6 mouse cellular contexts compared by ENCODE assay signal in the genomic region with DNA sequence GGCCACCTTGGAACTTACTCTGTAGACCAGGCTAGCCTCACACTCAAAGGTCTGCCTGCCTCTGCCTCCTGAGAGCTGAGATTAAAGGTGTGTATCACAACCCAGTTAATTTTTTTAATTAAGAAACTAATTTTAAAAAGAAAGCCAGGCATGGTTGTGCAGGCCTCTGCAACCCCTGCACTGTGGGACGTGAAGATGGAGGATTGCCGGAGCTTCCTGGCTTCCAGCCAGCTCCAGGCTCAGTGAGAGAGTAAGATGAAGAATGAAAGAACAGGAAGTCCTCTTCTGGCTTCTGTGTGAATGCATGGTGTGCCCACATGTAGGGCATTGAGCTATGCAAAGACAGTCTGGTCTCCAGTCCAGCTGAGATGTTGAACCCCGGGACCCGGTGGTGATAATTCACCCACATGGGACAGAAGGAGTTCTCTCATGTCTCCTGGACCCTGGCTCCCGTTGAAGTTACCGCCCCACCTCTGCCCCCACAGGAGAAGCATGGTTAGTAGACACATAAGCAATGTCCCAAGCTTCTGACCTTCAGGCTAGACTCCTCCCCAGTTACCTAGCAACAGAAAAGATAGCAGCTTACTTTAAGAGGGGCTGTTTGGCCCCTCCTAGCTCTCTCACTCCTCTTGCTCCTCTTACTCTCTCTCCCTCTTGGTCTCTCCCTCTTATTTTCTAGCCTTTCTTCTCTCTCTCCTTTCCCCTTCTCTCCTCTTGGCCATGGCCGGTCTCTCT. TPM values are rescaled to one million over a fixed set of nuclear protein-coding genes. Genes with fewer than 3 reads are reported as not detected.
DNase-seq lines count a peak whose midpoint lies in the region; ATAC-seq and TF ChIP-seq lines count a peak whose summit lies in the region.
"Not testable (repeated sequence)": the region's sequence is repeated elsewhere in the genome, so short reads cannot be mapped to it uniquely, and the experiment has no call there.

No protein-coding gene starts in this region.

- not testable (repeated sequence) for H3K27ac ChIP-seq in embryonic facial prominence, embryonic 14.5 days (replicated peaks; ENCODE audit: low read depth, low read length); hindbrain, postnatal 0 days; lung, embryonic 14.5 days (ENCODE audit: low read depth)

- H3K36me3 ChIP-seq in embryonic facial prominence, embryonic 14.5 days (ENCODE audit: control insufficient read depth, insufficient read depth, low read length); hindbrain, postnatal 0 days (ENCODE audit: insufficient read depth, low read length); lung, embryonic 14.5 days (ENCODE audit: insufficient read depth): not testable (repeated sequence)

- not testable (repeated sequence) for H3K9ac ChIP-seq in embryonic facial prominence, embryonic 14.5 days (ENCODE audit: low read depth, low read length); hindbrain, postnatal 0 days (replicated peaks; ENCODE audit: low read length); lung, embryonic 14.5 days

- not testable (repeated sequence) for H3K4me3 ChIP-seq in embryonic facial prominence, embryonic 14.5 days (ENCODE audit: low read depth, low read length); hindbrain, postnatal 0 days (ENCODE audit: low read length); lung, embryonic 14.5 days (ENCODE audit: low read depth, low read length)

- 46% methylated on average over 2 of the region's 7 CpGs for WGBS in embryonic facial prominence, embryonic 14.5 days
- WGBS in hindbrain, postnatal 0 days: 21% methylated on average over 2 of the region's 7 CpGs
- 29% methylated on average over 4 of the region's 7 CpGs for WGBS in lung, embryonic 14.5 days

- not testable (repeated sequence) for H3K9me3 ChIP-seq in embryonic facial prominence, embryonic 14.5 days (ENCODE audit: control insufficient read depth, low read length); hindbrain, postnatal 0 days (ENCODE audit: low read length); lung, embryonic 14.5 days (ENCODE audit: low read depth, low read length)

- not testable (repeated sequence) for TF ChIP-seq CTCF in brain, embryonic 14.5 days (IDR thresholded peaks at IDR 0.05; ENCODE audit: borderline replicate concordance, extremely low read depth, insufficient read depth, insufficient read length); hindbrain, postnatal 0 days (IDR thresholded peaks at IDR 0.05; ENCODE audit: low read depth); lung, embryonic 14.5 days (IDR thresholded peaks at IDR 0.05; ENCODE audit: low read depth)

- H3K4me1 ChIP-seq in embryonic facial prominence, embryonic 14.5 days (ENCODE audit: control insufficient read depth, insufficient read depth, low read length); hindbrain, postnatal 0 days (ENCODE audit: insufficient read depth, low read length); lung, embryonic 14.5 days (ENCODE audit: insufficient read depth): not testable (repeated sequence)

- not testable (repeated sequence) for H3K4me2 ChIP-seq in embryonic facial prominence, embryonic 14.5 days (ENCODE audit: low read depth, low read length); hindbrain, postnatal 0 days (ENCODE audit: low read depth, low read length); lung, embryonic 14.5 days

- TF ChIP-seq POLR2A in brain, embryonic 14.5 days (IDR thresholded peaks at IDR 0.05; ENCODE audit: borderline replicate concordance, extremely low read depth, insufficient read depth, insufficient read length, poor library complexity, severe bottlenecking): not testable (repeated sequence)

- peak; percentile 80 for DNase-seq in MN1 (ENCODE audit: low spot score)
- DNase-seq in brain, embryonic 14.5 days (ENCODE audit: low read depth): peak; percentile 5
- peak; percentile 39 for DNase-seq in embryonic facial prominence, embryonic 14.5 days (ENCODE audit: low spot score)
- DNase-seq in hindbrain, postnatal 0 days (ENCODE audit: low spot score): peak; percentile 41
- DNase-seq in lung, embryonic 14.5 days: peak; percentile 82
- DNase-seq in retina, postnatal 1 day: peak; percentile 24

- not testable (repeated sequence) for H3K27me3 ChIP-seq in embryonic facial prominence, embryonic 14.5 days (replicated peaks; ENCODE audit: control insufficient read depth, insufficient read depth, low read length); hindbrain, postnatal 0 days (ENCODE audit: insufficient read depth, low read length); lung, embryonic 14.5 days (ENCODE audit: insufficient read depth, low read length)

- ATAC-seq in embryonic facial prominence, embryonic 14.5 days (ENCODE audit: low read depth); hindbrain, postnatal 0 days; lung, embryonic 14.5 days (ENCODE audit: insufficient read depth): not testable (repeated sequence)

RNA-seq across cellular contexts. Expression of a gene that starts 51.1 kb away (rescaled TPM):
- polyA plus RNA-seq in brain, embryonic 14.5 days (2012; rRNA removed): 782 and 938 TPM in 2 replicates
- polyA plus RNA-seq in embryonic facial prominence, embryonic 14.5 days (2014; fragmentation: Nextera tagmentation; extraction: Ambion mirVana): 563 and 584 TPM in 2 replicates
- total RNA-seq in hindbrain, postnatal 0 days (2014; rRNA removed): 392 and 457 TPM in 2 replicates
- 1,203 and 1,233 TPM in 2 replicates for polyA plus RNA-seq in hindbrain, postnatal 0 days (2015; fragmentation: Nextera tagmentation; extraction: Ambion mirVana)
- 579 and 584 TPM in 2 replicates for polyA plus RNA-seq in lung, embryonic 14.5 days (2014; fragmentation: Nextera tagmentation; extraction: Ambion mirVana)

Comparison
In these comparisons a context has a peak if more than half of its experiments do, and no peak if none do; other contexts are left out.
1. DNase-seq: peak in every context shown above with its lines; median percentile 82 in lung, embryonic 14.5 days; 80 in MN1; 41 in hindbrain, postnatal 0 days; 39 in embryonic facial prominence, embryonic 14.5 days; 24 in retina, postnatal 1 day; 5 in brain, embryonic 14.5 days.